Mouse (Mus musculus): Measurements from ENCODE around the gene Trpd52l3. TPM values are rescaled to one million over a fixed set of nuclear protein-coding genes. Genes with fewer than 3 reads are reported as not detected.
"Not testable (repeated sequence)": the region's sequence is repeated elsewhere in the genome, so short reads cannot be mapped to it uniquely, and the experiment has no call there.

Trpd52l3 gene
- polyA plus RNA-seq, 1 experiment from 2014 or later, result not detected

DNA sequence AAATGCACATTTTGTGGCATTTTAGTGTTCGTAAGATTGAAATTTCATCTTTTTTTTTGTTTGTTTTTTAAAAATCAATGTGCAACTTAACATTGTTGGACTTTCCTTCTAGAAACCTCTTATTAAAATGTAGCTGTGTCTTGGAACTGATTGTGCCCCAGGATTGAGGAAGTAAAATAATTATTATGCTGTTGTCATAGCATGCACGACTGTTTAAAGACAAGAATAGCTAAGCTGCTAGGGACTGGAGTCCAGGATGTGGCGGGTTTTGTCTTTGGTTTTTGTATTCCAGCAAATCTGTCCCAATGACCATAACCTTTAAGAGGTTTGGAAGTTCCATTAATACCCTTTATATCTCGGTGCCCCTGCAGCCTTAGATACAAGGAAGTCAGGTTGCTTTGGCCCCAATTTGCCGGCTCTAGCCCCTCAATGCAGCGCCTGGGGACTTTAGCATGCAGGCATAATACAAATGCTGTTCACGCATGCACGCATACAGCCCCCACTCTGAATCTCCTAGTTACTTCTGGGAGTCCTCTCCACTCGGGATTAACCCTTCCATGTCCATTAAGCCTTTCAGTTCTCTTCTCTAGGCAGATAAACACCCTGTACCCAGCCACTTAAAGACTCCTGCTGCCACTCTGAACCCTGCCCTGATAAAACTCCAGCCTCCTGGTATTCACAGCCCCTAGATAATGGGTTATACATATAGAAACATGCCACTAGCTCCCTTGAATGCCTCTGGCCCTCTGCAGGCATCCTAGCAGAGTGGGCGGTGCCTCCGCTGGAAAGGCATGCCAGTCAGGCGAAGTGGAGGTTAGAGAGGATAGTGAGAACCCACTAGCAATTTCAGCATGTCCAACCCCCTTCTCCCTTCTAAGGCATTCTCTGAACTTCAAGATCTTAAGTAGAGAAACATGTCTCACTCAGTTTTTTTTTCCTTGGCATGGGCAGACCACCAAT is 2.9 kb upstream of the Trpd52l3 start:
- Histone ChIP-seq H3K4me1 (no peaks in the 10 kb centered on the region), H3K4me3 (no peak overlapping the region), H3K36me3 (no peaks in the 10 kb centered on the region), H3K4me2 (replicated peaks) (no peak overlapping the region), H3K9ac (no peak overlapping the region), H3K27me3 (no peaks in the 10 kb centered on the region), H3K27ac (no peak overlapping the region), H3K9me3 (no peaks in the 10 kb centered on the region)
- 71% methylated on average over 12 of the region's 12 CpGs for WGBS
- no peak for ATAC-seq (ENCODE audit: insufficient number of reproducible peaks, insufficient read depth, low FRiP score, low TSS enrichment)

DNA sequence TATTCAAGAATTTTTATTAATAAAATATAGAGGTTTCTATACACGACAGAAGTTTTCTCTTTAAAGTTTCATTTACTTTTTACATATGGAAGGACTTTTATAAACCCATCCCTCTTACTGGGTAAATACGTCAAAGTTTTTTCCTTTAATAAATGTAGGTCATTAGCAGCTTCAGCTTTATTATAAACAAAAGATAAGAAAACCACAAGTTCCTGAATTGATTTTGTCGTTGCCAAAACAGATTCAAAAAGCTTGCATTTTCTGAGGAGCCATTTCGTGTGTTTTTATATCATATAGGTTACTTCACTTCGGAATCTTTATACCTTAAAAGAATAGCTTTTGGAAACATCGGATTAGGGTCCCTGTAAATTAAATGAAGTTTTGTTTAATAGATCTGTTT is 2.0 kb upstream of the Trpd52l3 start:
- no peak for ATAC-seq (ENCODE audit: insufficient number of reproducible peaks, insufficient read depth, low FRiP score, low TSS enrichment)
- Histone ChIP-seq H3K36me3 (no peaks in the 10 kb centered on the region), H3K27ac (no peak overlapping the region), H3K4me1 (no peaks in the 10 kb centered on the region), H3K9me3 (no peaks in the 10 kb centered on the region), H3K9ac (no peak overlapping the region), H3K4me2 (replicated peaks) (no peak overlapping the region), H3K27me3 (no peaks in the 10 kb centered on the region), H3K4me3 (no peak overlapping the region)
- WGBS, result 85% methylated on average over 6 of the region's 6 CpGs

DNA sequence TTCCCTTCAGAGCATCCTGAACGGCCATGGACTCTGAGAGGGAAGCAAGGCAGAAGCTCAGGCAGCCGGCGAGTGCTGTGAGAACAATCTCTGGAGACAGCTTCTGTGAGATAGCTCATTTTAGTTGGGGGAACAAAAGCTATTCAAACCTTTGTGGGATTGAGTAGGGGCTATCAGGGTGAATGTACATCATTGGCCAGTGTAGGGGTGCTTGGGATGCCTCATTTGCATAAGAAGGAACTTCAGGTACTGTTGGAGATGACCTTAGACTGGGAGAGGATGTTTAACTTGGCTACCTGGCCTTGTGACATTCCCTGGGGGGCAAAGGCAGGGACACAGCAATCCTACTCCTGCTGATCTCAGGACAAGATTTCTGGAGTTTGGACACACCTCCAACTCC is 2.8 kb downstream of the Trpd52l3 start:
- Histone ChIP-seq H3K4me2 (replicated peaks) (no peak overlapping the region), H3K36me3 (no peaks in the 10 kb centered on the region), H3K4me1 (no peaks in the 10 kb centered on the region), H3K9ac (no peak overlapping the region), H3K4me3 (no peak overlapping the region), H3K27ac (no peak overlapping the region), H3K27me3 (no peaks in the 10 kb centered on the region), H3K9me3 (no peaks in the 10 kb centered on the region)
- no peak for ATAC-seq (ENCODE audit: insufficient number of reproducible peaks, insufficient read depth, low FRiP score, low TSS enrichment)
- 68% methylated on average over 3 of the region's 3 CpGs for WGBS

GRCm38 (mm10) chr19:30010520-30011296 is 7.1 kb downstream of the Trpd52l3 start:
- H3K9ac ChIP-seq, result no peak overlapping the region
- no peaks in the 10 kb centered on the region for H3K4me1 ChIP-seq
- H3K27ac ChIP-seq, result no peak overlapping the region
- WGBS, result 71% methylated on average over 13 of the region's 13 CpGs
- no peaks in the 10 kb centered on the region for H3K27me3 ChIP-seq
- no peak for ATAC-seq (ENCODE audit: insufficient number of reproducible peaks, insufficient read depth, low FRiP score, low TSS enrichment)
- no peak overlapping the region for H3K4me3 ChIP-seq
- no peaks in the 10 kb centered on the region for H3K9me3 ChIP-seq
- no peak overlapping the region for H3K4me2 ChIP-seq (replicated peaks)
- H3K36me3 ChIP-seq, result no peaks in the 10 kb centered on the region

- no peak overlapping the region for H3K9ac ChIP-seq
- H3K4me2 ChIP-seq (replicated peaks), result no peak overlapping the region
- no peak overlapping the region for H3K27ac ChIP-seq
- H3K4me1 ChIP-seq, result no peaks in the 10 kb centered on the region
- WGBS, result 78% methylated on average over 3 of the region's 3 CpGs
- H3K36me3 ChIP-seq, result no peaks in the 10 kb centered on the region
- no peak overlapping the region for H3K4me3 ChIP-seq
- no peaks in the 10 kb centered on the region for H3K9me3 ChIP-seq
- ATAC-seq (ENCODE audit: insufficient number of reproducible peaks, insufficient read depth, low FRiP score, low TSS enrichment), result no peak
- H3K27me3 ChIP-seq, result no peaks in the 10 kb centered on the region
Observed at GRCm38 (mm10) chr19:30014331-30014730, 10.7 kb downstream of the Trpd52l3 start.

GRCm38 (mm10) chr19:30016156-30016555 is 12.6 kb downstream of the Trpd52l3 start:
- H3K4me1 ChIP-seq, result no peaks in the 10 kb centered on the region
- no peak for ATAC-seq (ENCODE audit: insufficient number of reproducible peaks, insufficient read depth, low FRiP score, low TSS enrichment)
- H3K4me2 ChIP-seq (replicated peaks), result no peak overlapping the region
- no peaks in the 10 kb centered on the region for H3K27me3 ChIP-seq
- H3K27ac ChIP-seq, result no peak overlapping the region
- H3K9ac ChIP-seq, result no peak overlapping the region
- H3K4me3 ChIP-seq, result no peak overlapping the region
- no peaks in the 10 kb centered on the region for H3K36me3 ChIP-seq
- H3K9me3 ChIP-seq, result no peaks in the 10 kb centered on the region
- WGBS, result 81% methylated on average over 6 of the region's 6 CpGs

DNA sequence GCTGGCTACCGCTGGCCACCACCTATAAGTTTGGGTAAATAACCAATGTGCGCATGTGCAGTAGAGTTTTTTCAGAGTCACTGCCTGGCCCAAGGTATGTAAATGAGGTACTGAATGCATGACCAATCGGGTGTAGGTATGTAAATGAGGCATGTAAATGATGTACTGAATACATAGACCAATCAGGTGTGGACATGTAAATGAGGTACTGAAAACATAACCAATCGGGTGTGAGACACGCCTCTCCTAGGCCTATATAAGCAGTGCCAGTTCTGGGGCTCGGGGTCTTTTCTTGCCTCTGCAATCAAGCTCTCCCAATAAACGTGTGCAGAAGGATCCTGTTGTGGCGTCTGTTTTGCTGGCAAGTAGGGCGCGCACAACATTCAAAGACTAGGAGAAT is 19.8 kb downstream of the Trpd52l3 start:
- not testable (repeated sequence) for H3K36me3 ChIP-seq; H3K9ac ChIP-seq; H3K4me3 ChIP-seq; H3K27ac ChIP-seq; H3K27me3 ChIP-seq; ATAC-seq (ENCODE audit: insufficient number of reproducible peaks, insufficient read depth, low FRiP score, low TSS enrichment); H3K9me3 ChIP-seq; H3K4me2 ChIP-seq (replicated peaks); H3K4me1 ChIP-seq
- WGBS, result 94% methylated on average over 10 of the region's 10 CpGs

DNA sequence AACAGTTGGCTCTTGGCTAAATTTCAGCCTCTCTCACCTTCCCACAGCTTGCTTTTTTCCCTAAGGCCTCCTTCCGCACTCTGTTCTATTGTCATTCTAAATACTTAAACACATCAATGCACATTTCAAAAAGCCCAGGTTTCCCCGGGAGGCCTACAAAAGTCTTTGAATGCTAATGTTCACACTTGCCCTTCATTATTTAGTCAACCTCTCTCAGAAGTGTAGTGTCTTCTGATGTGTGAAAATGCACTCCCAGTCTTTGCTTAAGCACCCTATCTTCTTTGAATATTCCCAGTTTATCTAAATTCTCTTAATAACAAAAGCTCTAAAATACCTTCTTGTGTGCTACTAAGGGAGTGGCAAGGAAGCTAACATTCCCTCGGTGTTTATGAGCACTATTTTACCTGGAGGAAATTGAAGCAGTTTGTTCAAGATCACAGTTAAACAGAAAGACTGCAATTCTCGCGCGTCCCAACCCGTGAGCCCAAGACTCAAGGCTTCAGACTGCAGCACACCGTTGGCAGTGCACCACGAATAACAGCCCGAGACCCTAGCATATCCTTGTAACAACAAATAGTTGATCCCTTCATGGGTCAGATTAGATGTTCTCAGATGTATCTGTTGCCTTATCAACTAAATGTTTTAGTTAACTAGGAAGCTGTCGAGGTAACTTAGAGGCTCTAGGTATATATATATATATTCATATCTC is 25.6 kb downstream of the Trpd52l3 start:
- ATAC-seq (ENCODE audit: insufficient number of reproducible peaks, insufficient read depth, low FRiP score, low TSS enrichment), result no peak
- Histone ChIP-seq H3K27ac (no peak overlapping the region), H3K36me3 (no peaks in the 10 kb centered on the region), H3K4me2 (replicated peaks) (peak overlapping the region; percentile 72), H3K27me3 (no peaks in the 10 kb centered on the region), H3K4me3 (peak overlapping the region; percentile 96), H3K4me1 (peaks cover 14% of the 10 kb centered on the region), H3K9ac (no peak overlapping the region), H3K9me3 (no peaks in the 10 kb centered on the region)
- 41% methylated on average over 11 of the region's 11 CpGs for WGBS

DNA sequence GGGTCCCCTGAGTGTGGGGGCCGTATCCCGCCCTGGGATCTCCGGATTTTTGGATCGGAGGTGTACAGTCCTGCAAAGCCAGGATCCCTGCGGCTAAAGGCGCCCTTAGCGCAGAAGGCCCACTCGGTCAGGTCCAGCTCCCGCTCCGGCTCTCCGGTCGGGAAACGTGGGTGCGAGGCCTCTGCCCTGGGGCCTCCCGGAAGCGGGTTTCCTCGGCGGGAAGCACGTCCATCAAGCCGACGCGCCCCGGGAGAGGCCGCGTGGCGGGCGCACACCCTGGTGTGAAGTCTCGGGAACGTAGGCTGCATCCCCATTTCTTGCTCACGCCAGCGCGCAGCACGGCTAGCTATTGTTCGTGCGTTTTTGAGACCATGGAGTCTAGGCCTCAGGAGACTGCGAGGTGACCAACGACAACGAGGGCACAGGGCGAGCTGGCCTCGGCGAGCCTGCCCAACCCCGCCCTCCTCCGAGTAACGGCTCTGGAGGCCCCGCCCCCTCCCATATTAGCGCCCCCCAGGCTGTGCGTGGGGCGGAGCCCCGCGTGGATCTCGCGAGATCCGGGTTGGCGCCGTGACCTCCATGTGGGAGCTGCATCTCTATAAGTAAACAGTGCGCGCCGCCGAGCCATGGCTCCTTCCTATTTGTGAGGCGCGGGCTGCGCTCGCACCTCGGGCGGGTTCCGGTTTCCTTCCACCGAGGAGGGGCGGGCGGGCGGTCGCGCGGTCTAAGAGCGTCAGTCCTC is 26.5 kb downstream of the Trpd52l3 start, which contains the start of gene Uhrf2:
Uhrf2 (plus strand) TSS at position 620 of the 742 bp plus-strand sequence.
- no peaks in the 10 kb centered on the region for H3K36me3 ChIP-seq
- H3K4me2 ChIP-seq (replicated peaks), result peak within 1 kb of the TSS; percentile 72
- peak within 1 kb of the TSS; percentile 100 for H3K9ac ChIP-seq
- no peaks in the 10 kb centered on the region for H3K9me3 ChIP-seq
- peak within 1 kb of the TSS; percentile 96 for H3K4me3 ChIP-seq
- H3K27ac ChIP-seq, result peak within 1 kb of the TSS; percentile 98
- 2% methylated on average over 73 of the region's 74 CpGs for WGBS
- peak; percentile 92 for ATAC-seq (ENCODE audit: insufficient number of reproducible peaks, insufficient read depth, low FRiP score, low TSS enrichment)
- H3K27me3 ChIP-seq, result no peaks in the 10 kb centered on the region
- peaks cover 20% of the 10 kb centered on the region for H3K4me1 ChIP-seq

- Histone ChIP-seq H3K4me2 (replicated peaks) (peak overlapping the region; percentile 72), H3K4me1 (peaks cover 23% of the 10 kb centered on the region), H3K36me3 (no peaks in the 10 kb centered on the region), H3K9ac (peak overlapping the region; percentile 100), H3K9me3 (no peaks in the 10 kb centered on the region), H3K27ac (peak overlapping the region; percentile 98), H3K27me3 (no peaks in the 10 kb centered on the region), H3K4me3 (peak overlapping the region; percentile 96)
- under 1% methylated on average over 78 of the region's 92 CpGs for WGBS
- ATAC-seq (ENCODE audit: insufficient number of reproducible peaks, insufficient read depth, low FRiP score, low TSS enrichment), result peak; percentile 8; the same call in 1 of the 2 replicates
Observed at GRCm38 (mm10) chr19:30030636-30031467, 27.3 kb downstream of the Trpd52l3 start.

Measured in embryonic facial prominence, embryonic 12.5 days (tissue).